Mouse (Mus musculus): ENCODE measurements around the gene H2al1c. TPM values are rescaled to one million over a fixed set of nuclear protein-coding genes. Genes with fewer than 3 reads are reported as not detected.
"Not testable (repeated sequence)": the region's sequence is repeated elsewhere in the genome, so short reads cannot be mapped to it uniquely, and the experiment has no call there.

Gene H2al1c
- polyA plus RNA-seq (2016; fragmentation: Nextera tagmentation; extraction: Ambion mirVana): not detected in 2 replicates

DNA sequence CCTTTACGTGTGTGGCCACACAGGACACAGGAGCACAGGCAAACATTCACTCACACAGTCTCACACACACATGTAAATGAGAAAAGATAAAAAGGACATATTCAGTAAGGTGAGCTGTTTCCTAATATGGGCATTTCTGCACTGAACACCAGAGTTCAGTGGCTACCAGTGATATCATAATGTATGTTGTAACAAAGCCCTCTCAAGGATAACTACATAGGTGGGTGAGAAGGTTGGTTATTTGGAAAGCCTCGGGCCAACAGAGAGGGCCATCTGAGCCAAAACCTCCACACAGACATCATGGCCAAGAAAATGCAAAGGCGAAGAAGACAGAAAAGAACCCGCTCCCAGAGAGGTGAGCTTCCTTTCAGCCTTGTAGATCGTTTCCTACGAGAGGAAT, at the start of gene H2al1c:
H2al1c (plus strand) TSS at position 301 of the 400 bp plus-strand sequence.
- H3K4me3 ChIP-seq: not testable (repeated sequence)

GRCm38 (mm10) chrX:11264918-11265317, 40.5 kb upstream of the H2al1c start:
- no peak overlapping the region for H3K27ac ChIP-seq (replicated peaks)
- no peaks in the 10 kb centered on the region for H3K9me3 ChIP-seq
- H3K36me3 ChIP-seq: no peaks in the 10 kb centered on the region
- no peak overlapping the region for H3K9ac ChIP-seq (replicated peaks)
- no peaks in the 10 kb centered on the region for H3K4me1 ChIP-seq
- H3K4me3 ChIP-seq: no peak overlapping the region
- WGBS: 79% methylated on average over 8 of the region's 8 CpGs
- no peak overlapping the region for H3K4me2 ChIP-seq (replicated peaks)
- ATAC-seq (ENCODE audit: low FRiP score, low read depth): no peak
- H3K27me3 ChIP-seq: peaks cover 14% of the 10 kb centered on the region; the same call in 1 of the 2 replicates

More for the DNA sequence above, at the start of gene H2al1c:
- H3K4me1 ChIP-seq; H3K9ac ChIP-seq (replicated peaks); H3K9me3 ChIP-seq; H3K27ac ChIP-seq (replicated peaks); H3K27me3 ChIP-seq; H3K36me3 ChIP-seq; H3K4me2 ChIP-seq (replicated peaks); ATAC-seq (ENCODE audit: low FRiP score, low read depth): not testable (repeated sequence)
- WGBS: 82% methylated on average over 1 of the region's 6 CpGs

DNA sequence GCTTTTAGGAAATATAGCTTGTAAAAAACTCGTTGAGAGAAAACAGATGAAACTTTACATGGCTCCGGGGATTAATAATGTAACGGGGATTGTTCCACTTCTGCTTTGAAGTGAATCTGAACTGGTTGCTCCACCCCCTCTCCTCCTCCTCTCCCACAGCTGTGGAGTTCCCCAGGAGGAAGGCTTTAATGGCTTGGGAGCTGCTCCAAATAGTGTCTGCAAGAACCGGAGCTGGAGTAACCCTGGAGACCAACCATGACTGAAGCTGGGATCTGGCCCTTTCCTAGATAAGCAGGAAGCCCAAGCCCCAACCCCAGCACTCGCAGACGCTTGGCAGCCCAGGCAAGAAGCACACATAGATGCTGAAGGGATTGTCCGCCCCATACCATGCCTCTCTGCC, 37.7 kb upstream of the H2al1c start:
- Histone ChIP-seq H3K9me3 (no peaks in the 10 kb centered on the region), H3K4me2 (replicated peaks) (no peak overlapping the region), H3K4me1 (no peaks in the 10 kb centered on the region), H3K27ac (replicated peaks) (no peak overlapping the region), H3K9ac (replicated peaks) (no peak overlapping the region), H3K36me3 (no peaks in the 10 kb centered on the region), H3K4me3 (no peak overlapping the region), H3K27me3 (peaks cover 14% of the 10 kb centered on the region; the same call in 1 of the 2 replicates)
- WGBS: 66% methylated on average over 7 of the region's 7 CpGs
- ATAC-seq (ENCODE audit: low FRiP score, low read depth): no peak

DNA sequence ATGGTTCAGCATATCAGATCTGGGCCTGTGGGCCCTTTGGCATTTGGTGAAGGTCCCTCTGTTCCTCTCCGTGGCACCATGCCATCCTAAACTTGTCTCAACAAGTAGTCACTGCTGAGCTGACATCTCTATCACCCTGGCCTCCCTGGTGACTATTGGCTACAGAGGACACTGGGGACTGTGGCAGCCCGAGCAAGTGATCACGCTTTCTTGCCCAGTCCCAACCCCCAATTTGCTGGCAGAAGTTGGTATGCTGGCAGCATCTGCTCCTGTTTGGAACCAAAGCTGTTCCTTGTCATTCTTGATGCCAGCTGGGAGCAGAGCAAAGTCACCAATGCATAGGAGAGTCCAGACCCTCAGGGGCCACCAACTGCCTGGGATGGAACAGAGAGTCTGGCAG, 36.4 kb upstream of the H2al1c start:
- Histone ChIP-seq H3K36me3 (no peaks in the 10 kb centered on the region), H3K4me3 (no peak overlapping the region), H3K27me3 (peaks cover 14% of the 10 kb centered on the region; the same call in 1 of the 2 replicates), H3K27ac (replicated peaks) (no peak overlapping the region), H3K4me2 (replicated peaks) (no peak overlapping the region), H3K9ac (replicated peaks) (no peak overlapping the region), H3K9me3 (no peaks in the 10 kb centered on the region), H3K4me1 (no peaks in the 10 kb centered on the region)
- 86% methylated on average over 3 of the region's 3 CpGs for WGBS
- no peak for ATAC-seq (ENCODE audit: low FRiP score, low read depth)

- H3K9ac ChIP-seq (replicated peaks): no peak overlapping the region
- H3K4me3 ChIP-seq: no peak overlapping the region
- no peak overlapping the region for H3K4me2 ChIP-seq (replicated peaks)
- WGBS: 86% methylated on average over 3 of the region's 3 CpGs
- no peaks in the 10 kb centered on the region for H3K27me3 ChIP-seq
- no peaks in the 10 kb centered on the region for H3K9me3 ChIP-seq
- H3K27ac ChIP-seq (replicated peaks): no peak overlapping the region
- ATAC-seq (ENCODE audit: low FRiP score, low read depth): no peak
- no peaks in the 10 kb centered on the region for H3K36me3 ChIP-seq
- H3K4me1 ChIP-seq: no peaks in the 10 kb centered on the region
Measured at GRCm38 (mm10) chrX:11273190-11273589, 32.3 kb upstream of the H2al1c start.

DNA sequence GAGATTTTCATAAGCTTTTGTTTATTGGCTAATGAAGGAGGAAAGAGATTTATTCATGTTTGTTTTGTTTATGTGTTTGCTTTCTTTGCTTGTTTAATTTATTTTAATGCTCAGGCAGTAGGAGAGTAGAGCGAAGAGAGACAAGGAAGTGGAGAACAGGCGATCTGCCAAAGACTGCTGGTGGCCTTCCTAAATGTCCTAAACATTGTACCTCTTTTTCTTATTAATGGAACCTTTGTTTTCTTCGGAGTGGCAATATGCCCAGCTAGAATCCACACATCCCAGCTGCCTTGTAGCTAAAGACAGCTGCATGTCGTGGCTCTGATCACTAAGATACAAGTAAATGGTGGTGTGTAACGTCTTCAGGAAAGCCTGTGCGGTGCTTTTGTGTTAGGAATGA, 28.4 kb upstream of the H2al1c start:
- WGBS: 82% methylated on average over 6 of the region's 6 CpGs
- Histone ChIP-seq H3K4me2 (replicated peaks) (no peak overlapping the region), H3K27me3 (no peaks in the 10 kb centered on the region), H3K9me3 (no peaks in the 10 kb centered on the region), H3K9ac (replicated peaks) (no peak overlapping the region), H3K36me3 (no peaks in the 10 kb centered on the region), H3K4me3 (no peak overlapping the region), H3K27ac (replicated peaks) (no peak overlapping the region), H3K4me1 (no peaks in the 10 kb centered on the region)
- ATAC-seq (ENCODE audit: low FRiP score, low read depth): no peak

DNA sequence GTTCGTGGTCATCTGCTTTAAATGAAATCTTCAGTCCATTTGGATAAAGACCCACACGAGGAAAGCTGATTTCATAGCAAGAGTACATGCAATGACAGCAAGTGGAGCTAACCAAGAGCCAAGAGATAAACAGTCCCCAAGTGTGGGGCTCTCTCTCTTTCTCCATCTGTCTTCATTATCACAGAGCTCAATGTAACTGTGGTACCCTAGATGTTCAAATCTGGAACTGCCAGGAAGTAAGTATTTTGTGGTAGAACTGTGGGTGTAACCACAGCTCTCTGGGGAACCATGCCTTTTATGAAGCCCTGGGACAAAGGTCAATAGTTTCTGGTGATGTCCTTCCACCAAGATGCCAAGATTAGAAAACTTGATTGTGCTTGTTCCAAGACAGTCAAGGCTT, 24.7 kb upstream of the H2al1c start:
- Histone ChIP-seq H3K27ac (replicated peaks) (no peak overlapping the region), H3K9me3 (no peaks in the 10 kb centered on the region), H3K4me3 (no peak overlapping the region), H3K4me1 (no peaks in the 10 kb centered on the region), H3K4me2 (replicated peaks) (no peak overlapping the region), H3K9ac (replicated peaks) (no peak overlapping the region), H3K27me3 (no peaks in the 10 kb centered on the region), H3K36me3 (no peaks in the 10 kb centered on the region)
- WGBS: 77% methylated on average over 2 of the region's 2 CpGs
- no peak for ATAC-seq (ENCODE audit: low FRiP score, low read depth)

DNA sequence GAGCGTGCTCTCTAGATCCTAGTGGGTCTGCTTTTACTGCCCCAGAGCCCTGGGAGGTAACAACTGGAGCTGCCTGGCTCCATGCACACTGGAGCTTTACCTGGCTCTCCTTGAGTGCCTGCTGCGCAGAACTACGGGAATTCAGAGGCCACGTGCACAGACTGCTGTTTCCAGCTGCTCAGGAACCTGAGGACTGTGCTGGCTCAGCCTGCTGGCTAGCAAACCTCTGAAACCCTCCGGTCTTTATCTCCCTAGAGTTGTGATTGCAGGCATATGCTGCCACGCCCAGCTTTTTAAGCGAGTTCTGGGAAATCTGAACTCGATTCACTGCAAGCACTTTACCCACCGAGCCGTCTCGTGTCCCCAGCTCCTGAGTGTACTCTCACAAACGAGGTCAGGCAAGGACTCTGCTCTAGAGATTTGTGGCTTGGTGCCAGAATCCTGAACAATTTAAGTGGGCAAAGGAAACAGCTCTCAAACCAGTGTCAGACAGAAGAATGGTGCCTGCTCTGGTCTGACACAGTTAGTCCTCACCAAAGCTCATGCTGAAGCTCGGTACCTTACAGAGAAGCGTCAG, 17.1 kb upstream of the H2al1c start:
- WGBS: 82% methylated on average over 14 of the region's 14 CpGs
- ATAC-seq (ENCODE audit: low FRiP score, low read depth): no peak
- no peaks in the 10 kb centered on the region for H3K9me3 ChIP-seq

DNA sequence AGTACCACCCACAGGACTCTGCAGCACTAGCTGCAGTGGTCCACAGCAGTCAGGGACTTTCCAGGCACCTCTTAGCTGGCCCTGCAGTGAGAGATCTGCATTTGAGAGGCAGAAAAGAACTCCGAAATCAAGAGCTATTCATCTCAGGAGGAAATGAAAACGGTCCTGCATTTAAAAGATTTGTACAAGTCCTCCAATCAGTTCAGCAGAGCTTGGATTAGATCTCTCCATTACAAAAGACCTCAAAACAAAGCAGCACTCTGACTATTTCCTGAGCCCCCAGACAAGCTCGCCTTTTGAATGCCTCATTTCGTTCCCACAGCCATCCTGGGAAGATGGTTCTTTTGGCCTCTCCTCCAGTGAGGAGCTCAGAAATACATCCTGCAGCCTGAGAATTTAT, 16.2 kb upstream of the H2al1c start:
- Histone ChIP-seq H3K9me3 (no peaks in the 10 kb centered on the region), H3K9ac (replicated peaks) (no peak overlapping the region), H3K36me3 (no peaks in the 10 kb centered on the region), H3K4me1 (no peaks in the 10 kb centered on the region), H3K4me2 (replicated peaks) (no peak overlapping the region), H3K4me3 (no peak overlapping the region), H3K27me3 (peaks cover 16% of the 10 kb centered on the region; the same call in 1 of the 2 replicates), H3K27ac (replicated peaks) (no peak overlapping the region)
- WGBS: 47% methylated on average over 4 of the region's 4 CpGs
- ATAC-seq (ENCODE audit: low FRiP score, low read depth): no peak

More for the DNA sequence above, 17.1 kb upstream of the H2al1c start:
- no peaks in the 10 kb centered on the region for H3K4me1 ChIP-seq
- H3K9ac ChIP-seq (replicated peaks): no peak overlapping the region
- H3K36me3 ChIP-seq: no peaks in the 10 kb centered on the region
- H3K27me3 ChIP-seq: peaks cover 16% of the 10 kb centered on the region; the same call in 1 of the 2 replicates
- no peak overlapping the region for H3K27ac ChIP-seq (replicated peaks)
- H3K4me3 ChIP-seq: no peak overlapping the region
- H3K4me2 ChIP-seq (replicated peaks): no peak overlapping the region

GRCm38 (mm10) chrX:11298957-11299356, 6.5 kb upstream of the H2al1c start, which contains the start of gene H2al1a:
Gene H2al1a (plus strand): TSS chrX:11299257.
- ATAC-seq (ENCODE audit: low FRiP score, low read depth); H3K9me3 ChIP-seq; H3K9ac ChIP-seq (replicated peaks); H3K27ac ChIP-seq (replicated peaks); H3K27me3 ChIP-seq; H3K4me1 ChIP-seq; H3K4me2 ChIP-seq (replicated peaks); H3K36me3 ChIP-seq; H3K4me3 ChIP-seq: not testable (repeated sequence)
- WGBS: no CpG with 5 or more reads among the region's 3 CpGs

GRCm38 (mm10) chrX:11302132-11302531, 3.3 kb upstream of the H2al1c start, which contains the start of gene H2al1b:
Gene H2al1b (plus strand): TSS chrX:11302432.
- not testable (repeated sequence) for H3K4me1 ChIP-seq; ATAC-seq (ENCODE audit: low FRiP score, low read depth); H3K9me3 ChIP-seq; H3K27ac ChIP-seq (replicated peaks); H3K36me3 ChIP-seq; H3K4me2 ChIP-seq (replicated peaks); H3K27me3 ChIP-seq; H3K9ac ChIP-seq (replicated peaks); H3K4me3 ChIP-seq
- WGBS: 84% methylated on average over 1 of the region's 3 CpGs

DNA sequence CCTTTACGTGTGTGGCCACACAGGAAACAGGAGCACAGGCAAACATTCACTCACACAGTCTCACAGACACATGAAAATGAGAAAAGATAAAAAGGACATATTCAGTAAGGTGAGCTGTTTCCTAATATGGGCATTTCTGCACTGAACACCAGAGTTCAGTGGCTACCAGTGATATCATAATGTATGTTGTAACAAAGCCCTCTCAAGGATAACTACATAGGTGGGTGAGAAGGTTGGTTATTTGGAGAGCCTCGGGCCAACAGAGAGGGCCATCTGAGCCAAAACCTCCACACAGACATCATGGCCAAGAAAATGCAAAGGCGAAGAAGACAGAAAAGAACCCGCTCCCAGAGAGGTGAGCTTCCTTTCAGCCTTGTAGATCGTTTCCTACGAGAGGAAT, 3.1 kb downstream of the H2al1c start, which contains the start of gene H2al1d:
H2al1d (plus strand) TSS at position 301 of the 400 bp plus-strand sequence.
- not testable (repeated sequence) for ATAC-seq (ENCODE audit: low FRiP score, low read depth); H3K4me2 ChIP-seq (replicated peaks); H3K36me3 ChIP-seq; H3K9ac ChIP-seq (replicated peaks); H3K27ac ChIP-seq (replicated peaks); H3K4me3 ChIP-seq; H3K4me1 ChIP-seq; H3K9me3 ChIP-seq; H3K27me3 ChIP-seq
- WGBS: no CpG with 5 or more reads among the region's 6 CpGs

DNA sequence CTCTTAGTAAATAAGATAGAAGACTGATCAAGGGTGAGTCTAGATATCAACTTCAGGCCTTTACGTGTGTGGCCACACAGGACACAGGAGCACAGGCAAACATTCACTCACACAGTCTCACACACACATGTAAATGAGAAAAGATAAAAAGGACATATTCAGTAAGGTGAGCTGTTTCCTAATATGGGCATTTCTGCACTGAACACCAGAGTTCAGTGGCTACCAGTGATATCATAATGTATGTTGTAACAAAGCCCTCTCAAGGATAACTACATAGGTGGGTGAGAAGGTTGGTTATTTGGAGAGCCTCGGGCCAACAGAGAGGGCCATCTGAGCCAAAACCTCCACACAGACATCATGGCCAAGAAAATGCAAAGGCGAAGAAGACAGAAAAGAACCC, 6.2 kb downstream of the H2al1c start, which contains the start of gene H2al1e:
H2al1e (plus strand) TSS at position 301 of the 400 bp plus-strand sequence.
- WGBS: no CpG with 5 or more reads among the region's 3 CpGs
- not testable (repeated sequence) for H3K4me1 ChIP-seq; H3K9me3 ChIP-seq; H3K4me3 ChIP-seq; H3K4me2 ChIP-seq (replicated peaks); H3K27ac ChIP-seq (replicated peaks); H3K9ac ChIP-seq (replicated peaks); H3K27me3 ChIP-seq; ATAC-seq (ENCODE audit: low FRiP score, low read depth); H3K36me3 ChIP-seq

Measured in midbrain, embryonic 12.5 days (tissue).